Mouse (Mus musculus) adrenal gland, postnatal 10 days (tissue): ENCODE results near the gene Slc22a6. TPM values are rescaled to one million over a fixed set of nuclear protein-coding genes. Genes with fewer than 3 reads are reported as not detected.

Experiments used
- DNase-seq: peaks from one replicate; pipeline ENCODE4 v3.0.0; 2021; ENCODE audit warnings: mixed read lengths
- total RNA-seq, 2 experiments: library from RNA; stranded (reverse); gene quantifications; 2 replicates each; pipeline ENCODE4 v1.2.3; 2021

The Slc22a6 gene
- total RNA-seq, 2 experiments from 2014 or later, result not detected

GRCm38 (mm10) chr19:8611358-8612123, 6.3 kb upstream of the Slc22a6 start:
- DNase-seq, result no peak

- no peak for DNase-seq
These were observed 4.7 kb upstream of the Slc22a6 start for GRCm38 (mm10) chr19:8613111-8613510.

DNA sequence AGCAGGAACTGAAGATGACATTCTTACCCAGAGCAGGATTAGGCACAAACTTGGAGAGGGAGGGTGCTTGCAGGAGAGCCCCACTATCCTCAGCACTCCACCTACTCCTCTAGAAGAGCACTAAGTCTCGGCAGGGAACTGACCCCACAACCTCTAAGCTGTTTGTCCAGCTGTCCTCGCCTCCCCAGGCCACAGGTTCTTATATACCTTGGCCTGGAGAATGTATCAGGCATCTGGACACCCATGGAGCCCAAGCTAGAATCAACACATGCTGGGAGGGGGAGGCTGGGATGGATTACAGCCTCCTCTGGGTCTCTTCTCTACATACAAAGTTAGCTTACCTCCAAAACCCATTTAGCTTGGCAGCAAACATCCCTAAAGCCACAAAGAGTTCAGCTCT, 3.5 kb upstream of the Slc22a6 start:
- DNase-seq, result no peak

GRCm38 (mm10) chr19:8616314-8616713, 1.5 kb upstream of the Slc22a6 start:
- DNase-seq, result no peak

- DNase-seq, result no peak
These were observed 3.3 kb downstream of the Slc22a6 start for GRCm38 (mm10) chr19:8621098-8621497.

- DNase-seq, result peak; percentile 7
These were observed 12.4 kb downstream of the Slc22a6 start for GRCm38 (mm10) chr19:8630249-8630648.

DNA sequence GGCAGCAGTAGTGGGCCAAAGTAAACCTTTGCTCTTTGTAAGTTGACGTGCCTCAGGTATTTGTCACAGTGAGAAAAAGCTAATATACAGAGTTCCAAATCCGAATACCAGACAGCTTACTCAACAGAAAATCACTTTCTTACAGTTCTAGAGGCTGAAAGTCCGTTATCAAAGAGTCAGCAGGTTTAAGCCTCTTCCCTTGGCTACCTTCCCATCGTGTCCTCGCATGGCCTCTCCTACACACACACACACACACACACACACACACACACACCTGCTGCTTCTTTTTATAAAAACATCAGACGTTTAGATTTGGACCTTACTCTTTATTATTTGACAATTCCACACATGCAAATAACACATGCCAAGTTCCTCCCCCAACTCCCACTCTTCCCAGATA, 13.0 kb downstream of the Slc22a6 start:
- peak; percentile 9 for DNase-seq

- no peak for DNase-seq
These were observed 14.2 kb downstream of the Slc22a6 start for GRCm38 (mm10) chr19:8632029-8632428.

DNA sequence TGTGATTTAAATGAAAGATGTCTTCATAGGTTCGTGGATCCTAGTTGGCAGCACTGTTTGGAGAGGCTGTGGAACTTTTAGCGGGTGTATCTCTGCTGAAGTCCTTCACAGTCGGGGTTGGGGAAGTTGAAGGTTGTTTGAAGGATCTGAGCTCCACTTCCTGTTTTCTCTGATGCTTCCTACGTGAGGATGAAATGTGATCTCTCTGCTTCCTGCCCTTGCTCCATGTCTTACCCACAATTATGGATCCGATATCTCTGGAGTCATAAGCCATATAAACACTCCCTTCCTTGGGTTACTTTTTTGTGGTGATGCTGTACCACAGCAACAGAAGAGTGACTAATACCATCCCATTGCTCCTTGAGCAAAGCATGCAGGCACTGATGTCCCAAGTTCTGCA, 24.2 kb downstream of the Slc22a6 start:
- no peak for DNase-seq

DNA sequence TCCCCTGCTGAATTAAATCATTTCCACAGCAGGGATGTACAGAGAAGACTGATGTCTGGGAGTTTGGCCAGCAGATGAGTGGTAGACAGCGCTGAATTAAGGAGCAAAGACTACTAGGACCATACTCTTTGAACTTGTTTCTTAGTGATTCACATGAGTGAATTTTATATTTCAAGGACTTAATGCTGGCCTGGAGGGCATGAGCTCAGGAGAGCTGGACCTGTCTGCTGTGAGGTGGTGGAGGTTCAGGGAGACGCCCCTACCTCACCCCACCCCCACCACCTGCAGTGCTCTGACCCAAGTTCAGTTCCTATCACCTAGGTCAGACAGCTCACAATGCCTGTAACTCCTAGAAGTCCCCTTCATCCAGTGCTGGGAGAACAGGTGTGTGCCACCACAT, 28.6 kb downstream of the Slc22a6 start:
- no peak for DNase-seq

DNA sequence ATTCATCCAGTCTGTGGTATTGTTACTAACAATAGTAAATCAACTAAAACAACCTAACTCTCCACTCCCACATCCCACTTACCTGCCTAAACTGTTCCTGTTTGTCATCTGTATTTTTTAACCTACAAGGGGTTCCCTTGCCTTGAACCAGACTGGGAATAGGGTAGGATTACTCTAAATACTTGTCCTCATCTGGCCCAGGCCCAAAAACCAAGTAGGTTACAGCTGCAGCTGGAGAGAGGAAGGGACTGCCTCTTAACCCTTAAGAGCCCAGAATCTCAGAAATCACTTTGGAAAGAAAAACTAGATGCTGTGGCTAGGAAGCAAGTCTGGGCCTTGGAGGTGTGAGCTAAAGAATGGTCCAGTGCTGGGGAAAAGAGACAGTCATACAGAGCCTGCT, 38.0 kb downstream of the Slc22a6 start:
- no peak for DNase-seq

- DNase-seq, result no peak
These were observed 38.5 kb downstream of the Slc22a6 start for GRCm38 (mm10) chr19:8656341-8656740.

GRCm38 (mm10) chr19:8661821-8662307, 44.0 kb downstream of the Slc22a6 start:
- DNase-seq, result peak; percentile 31

- DNase-seq, result peak; percentile 63
These were observed 44.5 kb downstream of the Slc22a6 start for GRCm38 (mm10) chr19:8662337-8662736.

DNA sequence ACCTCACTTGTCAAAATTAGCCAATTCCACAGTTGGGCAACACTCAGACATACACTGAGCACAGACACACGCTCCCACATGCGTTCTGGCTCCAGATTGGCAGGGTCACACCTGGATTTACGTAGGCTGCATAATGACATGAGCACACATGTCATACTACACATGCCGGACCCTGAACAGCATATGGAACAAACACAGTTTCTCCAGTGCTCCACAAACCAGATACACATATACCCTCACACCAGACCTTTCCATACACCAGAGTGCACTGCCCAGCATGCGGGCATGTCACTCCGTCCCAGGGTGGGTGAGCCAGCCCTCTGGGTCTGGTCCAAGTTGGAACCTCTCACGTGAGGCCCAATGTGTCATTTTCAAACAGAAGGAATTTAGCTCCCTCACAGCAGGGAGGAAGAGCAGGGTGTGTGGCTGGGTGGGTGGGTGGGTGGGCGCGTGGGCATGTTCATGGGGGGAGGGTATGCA, 45.6 kb downstream of the Slc22a6 start, which contains the start of gene Chrm1:
Gene Chrm1, plus strand, starts transcription at position 430 of the 480 bp plus-strand sequence.
- DNase-seq, result no peak

GRCm38 (mm10) chr19:8663911-8664421, 46.1 kb downstream of the Slc22a6 start:
- no peak for DNase-seq

DNA sequence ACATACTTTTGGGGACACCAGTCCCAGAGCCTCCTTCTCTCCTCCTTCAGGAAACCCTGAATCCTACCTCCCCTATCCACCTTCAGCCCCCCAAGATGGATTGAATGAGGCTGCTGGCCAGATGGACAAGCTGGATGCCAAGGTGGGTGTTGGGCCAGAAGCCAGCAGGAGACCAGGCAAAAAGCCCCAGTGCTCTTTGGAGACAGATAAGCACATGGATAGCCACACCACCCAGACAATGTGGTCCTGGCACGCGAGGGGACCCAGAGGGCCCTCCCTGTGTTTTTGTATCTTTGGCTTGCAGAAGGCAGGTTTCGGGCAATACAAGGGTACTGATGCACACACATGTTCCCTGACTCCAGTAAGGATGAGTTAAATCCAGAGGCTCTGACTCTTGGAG, 47.0 kb downstream of the Slc22a6 start:
- no peak for DNase-seq

- DNase-seq, result no peak
These were observed 47.9 kb downstream of the Slc22a6 start for GRCm38 (mm10) chr19:8665746-8666145.

- no peak for DNase-seq
These were observed 55.0 kb downstream of the Slc22a6 start for GRCm38 (mm10) chr19:8672859-8673258.

DNA sequence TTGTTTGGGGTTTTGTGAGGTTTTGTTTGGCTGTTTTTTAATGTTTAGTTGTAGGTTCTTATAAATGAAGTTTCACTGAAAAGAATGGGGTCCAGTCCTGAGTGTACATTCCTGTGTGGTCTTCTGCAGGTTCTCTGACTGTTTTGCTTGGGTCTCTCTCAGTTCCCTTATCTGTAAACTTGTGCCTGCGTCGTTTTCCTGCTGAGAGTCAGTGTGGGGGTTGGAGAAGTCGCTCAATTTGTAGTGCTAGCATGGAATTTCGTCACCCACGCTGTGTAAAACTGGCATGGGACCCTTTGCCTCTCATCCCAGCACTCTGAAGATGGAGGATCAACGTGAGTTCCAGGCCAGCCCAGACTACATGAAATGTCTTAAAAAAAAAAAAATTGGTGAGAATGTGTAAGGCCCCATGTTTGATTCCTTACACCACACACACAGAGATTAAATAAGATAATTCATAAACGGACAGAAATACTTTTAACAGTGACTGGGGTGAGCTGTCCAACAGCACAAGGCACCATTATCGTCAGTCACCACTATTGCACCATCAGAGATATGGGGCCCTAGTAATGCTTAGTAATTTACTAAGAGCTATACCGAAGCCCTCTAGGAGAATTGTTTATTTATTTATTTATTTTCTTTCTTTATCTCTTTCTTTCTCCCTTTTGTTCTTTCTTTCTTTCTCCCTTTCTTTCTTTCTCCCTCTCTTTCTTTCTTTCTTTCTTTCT, 55.7 kb downstream of the Slc22a6 start:
- DNase-seq, result no peak
